Mouse (Mus musculus) heart, adult 2 months (tissue): ENCODE data around the gene Cda.
A peak's percentile ranks its signal among the peaks of the same experiment; 100 is the strongest.

Source experiments
- CTCF ChIP-seq: fragments of 200-600 bp; IDR thresholded peaks from 2 replicates; pipeline ENCODE4 v1.8.1; 2022; ENCODE audit warnings: antibody characterized with exemption, mild to moderate bottlenecking, moderate library complexity
- EP300 ChIP-seq: fragments of 200-500 bp; IDR thresholded peaks from 2 replicates; pipeline ENCODE4 v1.6.1; 2011; ENCODE audit warnings: low read depth, low read length, control low read depth; ENCODE audit not compliant: insufficient read depth

- TF ChIP-seq CTCF: peak; percentile 43
- TF ChIP-seq EP300: no peak
Measured at GRCm38 (mm10) chr4:138316369-138316768, 51.4 kb downstream of the Cda start.
